Mouse (Mus musculus) gonadal fat pad, adult 2 months (tissue): ENCODE results near the gene Snrpn. TPM values are rescaled to one million over a fixed set of nuclear protein-coding genes. Genes with fewer than 3 reads are reported as not detected.
"Not testable (repeated sequence)": the region's sequence is repeated elsewhere in the genome, so short reads cannot be mapped to it uniquely, and the experiment has no call there.

Source experiments
- DNase-seq: peaks from one replicate; pipeline ENCODE4 v3.0.0-alpha.2; 2012; ENCODE audit warnings: low read depth
- polyA plus RNA-seq: library from polyadenylated mRNA; depleted of rRNA; stranded (reverse); fragments of >200 nt; gene quantifications from 2 replicates; pipeline ENCODE4 v1.2.3, GENCODE M21; 2012; rRNA removed

The Snrpn gene
- 20.0 and 27.0 TPM in 2 replicates for polyA plus RNA-seq

DNA sequence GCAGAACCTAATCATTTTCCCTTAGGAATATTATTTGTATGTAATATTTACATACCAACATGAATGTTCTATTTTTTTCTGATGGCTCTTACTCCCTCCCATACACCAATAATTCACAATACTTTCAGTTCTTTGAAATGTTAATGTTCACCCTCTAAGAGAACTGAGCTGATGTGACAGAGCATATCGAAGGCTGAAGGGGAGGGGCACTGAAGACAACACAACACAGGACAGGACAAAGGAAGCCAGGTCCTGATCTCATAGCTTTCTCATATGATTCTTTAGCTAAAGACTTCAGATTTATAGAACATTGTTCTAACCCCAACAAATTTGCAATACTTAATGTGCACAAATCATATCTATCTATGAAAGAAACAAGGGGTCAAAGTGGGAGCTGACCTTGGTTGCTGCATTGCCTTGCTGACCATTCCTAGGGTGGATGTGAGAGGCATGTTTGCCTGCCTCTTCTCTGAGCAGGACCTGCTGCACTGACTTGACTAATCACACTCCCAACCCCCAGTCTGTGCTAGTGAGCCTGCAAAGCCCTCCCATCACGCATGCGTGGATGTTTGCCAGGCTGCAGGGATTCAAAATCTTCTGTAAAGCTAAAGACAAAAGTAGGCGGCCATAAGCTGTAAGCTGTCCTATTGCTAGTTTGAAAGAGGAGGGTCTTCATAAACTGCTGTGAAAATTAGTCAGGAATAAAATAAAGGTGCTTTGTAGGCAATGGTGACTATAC lies at the start of gene Snrpn:
Snrpn (minus strand) TSS at position 478 of the 739 bp plus-strand sequence.
- DNase-seq: no peak

DNA sequence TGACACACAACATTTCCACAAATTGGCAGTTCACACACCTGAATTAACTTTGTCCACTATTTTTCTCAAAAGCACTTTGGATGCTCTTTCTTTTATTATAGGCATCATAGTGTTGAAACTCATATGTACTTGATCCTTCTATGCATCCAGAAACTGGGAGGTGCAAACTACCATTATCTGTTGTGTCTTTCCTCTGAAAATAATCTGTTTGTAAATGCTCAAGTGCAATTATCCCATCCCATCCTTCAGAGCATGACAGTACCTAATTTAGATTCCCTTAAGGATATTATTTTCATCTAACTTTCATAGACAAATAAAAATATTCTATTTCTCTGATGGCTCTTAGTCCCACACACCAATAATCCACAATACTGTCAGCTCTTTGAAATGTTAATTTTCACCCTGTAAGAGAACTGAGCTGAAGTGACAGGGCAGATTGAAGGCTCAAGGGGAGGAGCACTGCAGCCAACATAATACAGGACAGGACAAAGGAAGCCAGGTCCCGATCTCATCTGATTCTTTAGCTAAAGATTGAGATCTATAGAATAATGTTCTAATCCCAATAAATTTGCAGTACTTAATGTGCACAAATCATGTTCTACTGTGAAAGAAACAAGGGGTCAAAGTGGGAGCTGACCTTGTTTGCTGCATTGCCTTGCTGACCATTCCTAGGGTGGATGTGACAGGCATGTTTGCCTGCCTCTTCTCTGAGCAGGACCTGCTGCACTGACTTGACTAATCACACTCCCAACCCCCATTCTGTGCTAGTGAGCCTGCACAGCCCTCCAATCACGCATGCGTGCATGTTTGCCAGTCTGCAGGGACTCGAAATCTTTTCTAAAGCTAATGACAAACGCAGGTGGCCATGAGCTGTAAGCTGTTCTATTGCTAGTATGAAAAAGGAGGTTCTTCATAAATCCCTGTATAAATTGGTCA lies 30.5 kb upstream of the Snrpn start:
- DNase-seq: no peak

- no peak for DNase-seq
Measured at GRCm38 (mm10) chr7:60125332-60125731, 14.7 kb downstream of the Snrpn start.

DNA sequence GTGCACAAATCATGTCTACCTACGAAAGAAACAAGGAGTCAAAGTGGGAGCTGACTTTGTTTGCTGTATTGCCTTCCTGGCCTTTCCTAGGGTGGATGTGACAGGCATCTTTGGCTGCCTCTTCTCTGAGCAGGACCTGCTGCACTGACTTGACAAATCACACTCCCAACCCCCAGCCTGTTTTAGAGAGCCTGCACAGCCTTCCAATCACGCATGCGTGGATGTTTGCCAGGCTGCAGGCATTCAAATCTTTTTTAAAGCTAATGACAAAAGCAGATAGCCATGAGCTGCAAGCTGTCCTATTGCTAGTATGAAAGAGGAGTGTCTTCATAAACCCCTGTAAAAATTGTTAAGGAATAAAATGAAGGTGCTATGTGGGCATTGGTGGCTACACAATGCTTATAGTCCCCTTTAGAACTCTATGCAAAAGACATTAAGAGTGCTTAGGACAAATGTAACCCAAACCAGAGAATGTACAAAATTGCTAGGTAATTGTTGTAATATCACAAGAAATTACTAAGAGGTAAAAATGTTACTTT lies 16.9 kb downstream of the Snrpn start:
- not testable (repeated sequence) for DNase-seq

DNA sequence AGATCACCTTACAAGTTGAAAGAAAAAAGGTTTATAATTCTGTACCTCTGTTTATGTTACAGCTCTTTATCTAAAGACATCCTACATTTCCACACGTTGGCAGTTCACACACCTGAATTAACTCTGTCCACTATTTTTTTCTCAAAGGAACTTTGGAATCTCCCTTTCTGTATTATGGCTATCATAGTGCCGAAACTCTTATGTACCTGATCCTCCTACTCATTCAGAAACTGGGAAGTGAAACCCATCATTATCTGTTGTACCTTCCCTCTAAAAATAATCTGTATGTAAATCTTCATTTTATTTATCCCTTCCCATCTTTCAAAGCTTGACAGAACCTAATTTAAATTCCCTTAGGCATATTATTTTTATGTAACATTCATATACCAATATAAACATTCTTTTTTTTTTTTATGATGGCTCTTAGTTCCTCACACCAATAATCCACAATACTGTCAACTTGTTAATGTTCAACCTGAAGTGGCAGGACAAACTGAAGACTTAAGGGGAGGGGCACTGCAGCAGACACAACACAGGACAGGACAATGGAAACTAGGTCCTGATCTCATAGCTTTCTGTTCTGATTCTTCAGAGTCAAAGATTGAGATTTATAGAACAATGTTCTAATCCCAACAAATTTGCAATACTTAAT lies 17.5 kb downstream of the Snrpn start:
- no peak for DNase-seq

DNA sequence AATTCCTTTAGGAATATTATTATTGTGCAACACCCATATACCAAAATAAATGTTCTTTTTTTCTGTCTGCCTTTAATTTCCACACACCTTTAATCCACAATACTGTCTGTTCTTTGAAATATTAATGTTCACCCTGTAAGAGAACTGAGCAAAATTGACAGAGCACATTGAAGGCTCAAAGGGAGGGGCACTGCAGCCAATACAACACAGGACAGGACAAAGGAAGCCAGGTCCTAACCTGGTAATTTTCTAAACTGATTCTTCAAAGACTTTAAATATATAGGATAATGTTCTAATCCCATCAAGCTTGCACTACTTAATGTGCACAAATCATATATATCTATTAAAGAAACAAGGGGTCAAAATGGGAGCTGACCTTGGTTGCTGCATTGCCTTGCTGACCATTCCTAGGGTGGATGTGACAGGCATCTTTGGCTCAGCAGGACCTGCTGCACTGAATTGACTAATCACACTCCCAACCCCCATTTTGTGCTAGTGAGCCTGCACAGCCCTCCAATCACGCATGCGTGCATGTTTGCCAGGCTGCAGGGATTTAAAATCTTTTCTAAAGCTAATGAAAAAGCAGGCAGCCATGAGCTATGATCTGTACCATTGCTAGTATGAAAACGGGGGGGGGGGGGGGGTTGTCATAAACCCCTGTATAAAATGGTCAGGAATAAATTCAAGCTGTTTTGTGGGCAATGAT lies 42.7 kb downstream of the Snrpn start:
- no peak for DNase-seq

DNA sequence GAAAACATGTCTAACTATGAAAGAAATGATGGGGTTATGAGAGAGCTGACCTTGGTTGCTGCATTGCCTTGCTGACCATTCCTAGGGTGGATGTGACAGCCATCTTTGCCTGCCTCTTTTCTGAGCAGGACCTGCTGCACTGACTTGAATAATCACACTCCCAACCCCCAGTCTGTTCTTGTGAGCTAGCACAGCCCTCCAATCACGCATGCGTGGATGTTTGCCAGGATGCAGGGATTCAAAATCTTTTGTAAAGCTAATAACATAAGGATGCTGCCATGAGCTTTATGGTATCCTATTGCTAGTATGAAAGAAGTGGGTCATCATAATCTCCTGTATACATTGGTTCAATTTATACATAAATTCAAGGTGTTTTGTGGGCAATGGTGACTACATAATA lies 63.7 kb downstream of the Snrpn start:
- no peak for DNase-seq

- DNase-seq: no peak
Measured at GRCm38 (mm10) chr7:60047481-60048201, 92.4 kb downstream of the Snrpn start.

DNA sequence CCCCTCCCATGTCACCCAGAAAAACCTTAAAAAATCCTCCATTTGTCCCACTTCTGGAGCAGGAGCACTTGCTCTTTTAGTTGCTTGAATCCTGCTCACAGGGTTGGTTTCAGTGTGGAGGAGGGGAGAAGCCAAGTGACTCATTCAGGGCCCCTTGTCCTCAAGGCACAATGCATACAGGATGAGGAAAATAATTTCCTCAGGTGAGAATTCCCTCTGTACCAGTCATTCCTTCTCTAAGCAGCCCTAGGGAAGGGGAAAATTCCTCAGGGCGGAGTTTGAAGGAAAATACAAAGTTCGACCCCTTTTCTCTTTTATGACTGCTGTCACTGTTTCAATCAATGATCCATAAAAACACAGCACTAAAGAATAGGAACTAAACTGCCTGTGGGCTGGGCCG lies 126.8 kb downstream of the Snrpn start:
- no peak for DNase-seq

DNA sequence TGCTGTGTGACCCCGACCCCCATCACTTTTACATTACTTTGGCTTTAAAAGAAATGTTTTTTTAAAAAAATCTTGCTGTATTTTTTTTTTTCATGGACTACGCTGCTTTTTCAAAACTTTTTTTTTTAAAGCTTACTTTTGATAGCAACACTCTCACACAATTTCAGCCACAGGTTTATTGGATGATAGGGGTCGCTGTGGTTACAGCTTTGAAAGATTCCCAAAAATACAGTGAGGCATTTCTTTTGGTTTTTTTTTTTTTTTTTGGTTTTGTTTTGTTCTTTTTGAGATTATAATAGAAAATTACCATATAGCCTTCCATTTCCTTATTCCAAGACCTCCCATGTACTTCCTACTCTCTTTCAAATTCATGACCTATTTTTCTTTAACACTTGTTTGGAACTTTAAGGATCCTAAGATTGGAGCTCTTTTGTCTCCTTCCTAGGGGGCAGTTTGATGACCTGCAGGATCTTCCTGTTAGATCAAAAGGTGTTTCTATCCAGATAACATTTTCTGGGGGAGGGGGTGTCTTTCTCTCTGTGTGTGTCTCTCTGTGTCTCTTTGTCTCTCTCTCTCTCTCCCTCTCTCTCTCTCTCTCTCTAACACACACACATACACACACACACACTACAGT lies 132.2 kb downstream of the Snrpn start:
- DNase-seq: no peak

DNA sequence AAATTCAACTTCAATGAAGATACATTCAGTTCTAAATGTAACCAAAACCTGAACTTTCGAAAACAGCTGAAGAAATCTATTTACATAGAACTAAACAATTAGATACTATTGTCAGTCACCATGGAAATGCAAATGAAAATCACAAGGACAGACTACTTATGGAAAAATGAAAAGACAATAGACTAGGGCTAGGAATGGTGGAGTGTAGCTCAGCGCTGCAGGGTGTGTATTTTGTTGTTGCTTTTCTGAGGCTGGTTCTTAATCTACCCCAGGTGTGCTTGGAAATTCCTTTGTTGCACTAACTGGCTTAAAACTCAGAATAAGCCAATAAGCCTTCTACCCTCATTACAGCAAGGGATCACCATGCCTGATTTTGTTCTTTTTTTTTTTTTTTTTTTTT lies 133.8 kb downstream of the Snrpn start:
- DNase-seq: no peak

- DNase-seq: no peak
Measured at GRCm38 (mm10) chr7:60004606-60005330, 135.3 kb downstream of the Snrpn start, which contains the start of the genes Snurf and Gm38393. Gene Snurf (minus strand): TSS chr7:60005049. Gene Gm38393 (minus strand): TSS chr7:60005064.

- DNase-seq: no peak
Measured at GRCm38 (mm10) chr7:60003921-60004605, 136.0 kb downstream of the Snrpn start.

GRCm38 (mm10) chr7:60003006-60003865 lies 136.8 kb downstream of the Snrpn start:
- DNase-seq: no peak

DNA sequence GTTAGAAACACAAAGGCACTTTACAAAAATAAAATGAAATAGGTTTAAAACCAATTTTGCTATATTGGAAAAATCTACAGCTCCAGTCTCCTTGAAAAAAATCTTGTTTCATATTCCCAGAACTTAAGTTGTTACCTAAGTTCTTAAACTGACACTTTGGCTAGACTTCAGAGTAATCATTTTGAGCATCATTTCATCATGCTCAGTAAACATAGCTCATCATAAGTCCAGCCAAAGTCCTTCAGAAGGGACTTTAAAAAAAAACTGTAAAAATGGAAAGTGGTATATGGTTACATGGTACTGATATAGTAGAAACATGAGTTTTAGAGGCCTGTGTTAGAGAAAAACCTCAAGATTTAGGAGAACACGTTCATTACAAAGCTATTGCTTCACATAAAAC lies 161.4 kb downstream of the Snrpn start:
- DNase-seq: no peak
